Comparison of ENCODE assay signal across 11 mouse cellular contexts in the genomic region with DNA sequence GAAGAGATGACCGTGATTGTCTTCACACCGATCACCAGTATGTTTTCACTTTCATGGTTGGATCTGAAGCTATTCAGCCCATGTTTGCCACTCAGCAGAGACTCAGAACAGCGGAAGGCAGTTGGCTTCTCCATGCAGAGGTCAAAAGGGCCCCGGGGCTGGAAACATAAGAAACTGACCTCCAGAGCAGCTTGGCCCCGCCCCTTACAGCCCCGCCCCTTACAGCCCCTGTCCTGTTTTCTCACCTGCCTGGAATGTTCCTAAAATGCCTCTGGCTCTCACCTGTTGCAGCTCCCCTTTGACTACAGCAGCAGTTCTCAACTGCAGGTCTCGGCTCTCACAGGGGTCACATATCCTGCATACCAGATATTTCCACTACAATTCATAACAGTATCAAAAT. TPM values are rescaled to one million over a fixed set of nuclear protein-coding genes. Genes with fewer than 3 reads are reported as not detected.
A peak's percentile ranks its signal among the peaks of the same experiment; 100 is the strongest.
DNase-seq lines count a peak whose midpoint lies in the region; ATAC-seq and TF ChIP-seq lines count a peak whose summit lies in the region.
"Had no signal": no experiment of that assay in that cellular context is flagged by ENCODE, and none has a peak within 500 bp of the region (broad histone marks: within the 10 kb centered on the region; RNA-seq: fewer than 3 reads in every experiment).

No protein-coding gene starts in this region.

- peaks cover 20% of the 10 kb centered on the region for H3K4me1 ChIP-seq in heart, embryonic 11.5 days (ENCODE audit: control insufficient read depth, insufficient read depth, low read length)
- peaks cover 9% of the 10 kb centered on the region for H3K4me1 ChIP-seq in intestine, embryonic 14.5 days (replicated peaks; ENCODE audit: control insufficient read depth, insufficient read depth, low read length)
- peaks cover 10% of the 10 kb centered on the region; the same call in 1 of the 2 replicates for H3K4me1 ChIP-seq in liver, adult 2 months (ENCODE audit: control insufficient read depth, insufficient read depth, low read length)

- H3K9ac ChIP-seq in heart, embryonic 11.5 days (ENCODE audit: low read depth, low read length), result no peak overlapping the region
- H3K9ac ChIP-seq in intestine, embryonic 14.5 days (ENCODE audit: low read length), result no peak overlapping the region
- H3K9ac ChIP-seq in liver, adult 2 months (ENCODE audit: low read depth, low read length), result peak overlapping the region; percentile 37; the same call in 1 of the 2 replicates
- H3K9ac ChIP-seq: hindbrain, embryonic 13.5 days had no signal

- no peak overlapping the region for H3K4me3 ChIP-seq in heart, embryonic 11.5 days (ENCODE audit: low read depth, low read length)
- no peak overlapping the region for H3K4me3 ChIP-seq in intestine, embryonic 14.5 days (ENCODE audit: low read depth, low read length)
- H3K4me3 ChIP-seq in liver, adult 2 months (ENCODE audit: insufficient read depth, low read depth, low read length), result peak overlapping the region; percentile 26
- H3K4me3 ChIP-seq: hindbrain, embryonic 13.5 days had no signal

- no peaks in the 10 kb centered on the region for H3K27me3 ChIP-seq in heart, embryonic 11.5 days (ENCODE audit: control insufficient read depth, insufficient read depth, low read length)
- no peaks in the 10 kb centered on the region for H3K27me3 ChIP-seq in intestine, embryonic 14.5 days (replicated peaks; ENCODE audit: control insufficient read depth, insufficient read depth, low read length)
- no peaks in the 10 kb centered on the region for H3K27me3 ChIP-seq in liver, adult 2 months (ENCODE audit: control insufficient read depth, insufficient read depth, low read length)
- H3K27me3 ChIP-seq: hindbrain, embryonic 13.5 days had no signal

- DNase-seq in heart, postnatal 10 days, result no peak
- DNase-seq in intestine, embryonic 14.5 days (ENCODE audit: low spot score), result no peak
- peak; percentile 50 for DNase-seq in liver, adult 2 months (ENCODE audit: extremely low read depth, low read depth, low spot score)
- DNase-seq in cerebellum, postnatal 36 days, result no peak
- no peak for DNase-seq in left cerebral cortex, adult 11 months (ENCODE audit: low spot score)
- DNase-seq in urinary bladder, postnatal 4 days (ENCODE audit: low spot score in 2 of 2), result no peak
- DNase-seq: cerebellum, adult 8-10 months had no signal

- no peaks in the 10 kb centered on the region for H3K79me2 ChIP-seq in liver, adult 2 months (ENCODE audit: control insufficient read depth, insufficient read depth, low read length)

- peak overlapping the region; percentile 16; the same call in 1 of the 2 replicates for H3K4me2 ChIP-seq in heart, embryonic 11.5 days
- 0 out of 2 replicates have a peak overlapping the region, but pooled peaks have one; percentile 18 for H3K4me2 ChIP-seq in intestine, embryonic 14.5 days (ENCODE audit: low read length)
- H3K4me2 ChIP-seq: hindbrain, embryonic 13.5 days had no signal

- intact Hi-C loops in heart, postnatal 10 days (cut with DNase I), result no loop called here

- no peak overlapping the region for H3K27ac ChIP-seq in heart, embryonic 11.5 days (ENCODE audit: low read depth, low read length)
- no peak overlapping the region for H3K27ac ChIP-seq in intestine, embryonic 14.5 days (ENCODE audit: low read depth)
- peak overlapping the region; percentile 78 for H3K27ac ChIP-seq in liver, adult 2 months (replicated peaks; ENCODE audit: insufficient read depth, low read depth, low read length)
- H3K27ac ChIP-seq: hindbrain, embryonic 13.5 days had no signal

- TF ChIP-seq POLR2A in liver, adult 2 months (IDR thresholded peaks at IDR 0.05; ENCODE audit: extremely low read depth, insufficient read depth, low read length), result no peak

- WGBS in heart, embryonic 11.5 days (ENCODE audit: insufficient replicate concordance), result 31% methylated on average over 7 of the region's 7 CpGs
- WGBS in intestine, embryonic 14.5 days, result 20% methylated on average over 7 of the region's 7 CpGs
- 21% methylated on average over 7 of the region's 7 CpGs for WGBS in liver, adult 2 months

- TF ChIP-seq CTCF in liver, adult 2 months (IDR thresholded peaks at IDR 0.05; ENCODE audit: low read depth, low read length), result no peak

- H3K9me3 ChIP-seq in heart, embryonic 11.5 days (replicated peaks; ENCODE audit: control insufficient read depth, low read length), result no peaks in the 10 kb centered on the region
- no peaks in the 10 kb centered on the region for H3K9me3 ChIP-seq in intestine, embryonic 14.5 days (ENCODE audit: control insufficient read depth, low read length)
- H3K9me3 ChIP-seq: hindbrain, embryonic 13.5 days had no signal

- no peak for ATAC-seq in heart, embryonic 11.5 days (replicated peaks; ENCODE audit: insufficient number of reproducible peaks, low FRiP score, low TSS enrichment)
- ATAC-seq in CD4-positive, CD25-positive, alpha-beta regulatory T cell, adult 4 months, result peak; percentile 48
- no peak for ATAC-seq in intestine, embryonic 14.5 days (replicated peaks; ENCODE audit: low FRiP score, low TSS enrichment, low read depth)
- ATAC-seq: forebrain, embryonic 16.5 days had no signal

- no peaks in the 10 kb centered on the region for H3K36me3 ChIP-seq in heart, embryonic 11.5 days (ENCODE audit: control insufficient read depth, insufficient read depth, low read length)
- H3K36me3 ChIP-seq in intestine, embryonic 14.5 days (ENCODE audit: control insufficient read depth, insufficient read depth, low read length), result no peaks in the 10 kb centered on the region
- no peaks in the 10 kb centered on the region for H3K36me3 ChIP-seq in liver, adult 2 months (ENCODE audit: control insufficient read depth, insufficient read depth, low read length)
- H3K36me3 ChIP-seq: hindbrain, embryonic 13.5 days had no signal

RNA-seq across cellular contexts. Expression of a gene that starts 29.5 kb away (rescaled TPM):
- polyA plus RNA-seq in heart, embryonic 11.5 days (2014; fragmentation: Nextera tagmentation; extraction: Ambion mirVana), result 41.1 and 43.4 TPM in 2 replicates
- total RNA-seq in heart, postnatal 10 days (2021), result 100 to 1,000 TPM; 113 to 127 TPM
- polyA plus RNA-seq in CD4-positive, CD25-positive, alpha-beta regulatory T cell, adult 4 months (2017; shearing (Covaris generic)), result 10 to 100 TPM; 44.5 to 70.5 TPM
- 25.2 and 27.1 TPM in 2 replicates for polyA plus RNA-seq in intestine, embryonic 14.5 days (2014; fragmentation: Nextera tagmentation; extraction: Ambion mirVana)
- 149 and 170 TPM in 2 replicates for total RNA-seq in liver, adult 2 months (2014; rRNA removed)
- polyA plus RNA-seq in liver, adult 2 months (2012; rRNA removed), result 75.3 and 80.3 TPM in 2 replicates
